Mouse (Mus musculus): ENCODE measurements at regions not wholly inside any gene's neighbourhood (a gene's known extent, or its start where the extent isn't known, plus 50 kb on each side); places are given as distances from the start of the nearest gene placed in this dataset.
"Not testable (repeated sequence)": the region's sequence is repeated elsewhere in the genome, so short reads cannot be mapped to it uniquely, and the experiment has no call there.

GRCm38 (mm10) chr12:115647599-115647998 is 399.9 kb upstream of the Zfp386 start:
- 46% methylated on average over 3 of the region's 3 CpGs for WGBS
- TF ChIP-seq CTCF (IDR thresholded peaks at IDR 0.05; ENCODE audit: extremely low read depth, insufficient read length, insufficient replicate concordance, low read depth, low read length) (no peak), POLR2A (IDR thresholded peaks at IDR 0.05; ENCODE audit: low read depth, low read length) (no peak)
- H3K4me1 ChIP-seq (ENCODE audit: control insufficient read depth, insufficient read depth, insufficient read length, low read length): no peaks in the 10 kb centered on the region
- H3K27ac ChIP-seq (ENCODE audit: insufficient read depth, low read depth, low read length): no peak overlapping the region
- no peak overlapping the region for H3K4me3 ChIP-seq (ENCODE audit: low read depth, low read length)
- no peaks in the 10 kb centered on the region for H3K27me3 ChIP-seq (ENCODE audit: control insufficient read depth, insufficient read depth, low read length)
- H3K36me3 ChIP-seq (ENCODE audit: control insufficient read depth, insufficient read depth, low read length): no peaks in the 10 kb centered on the region

GRCm38 (mm10) chr12:115648161-115648560 is 399.4 kb upstream of the Zfp386 start:
- not testable (repeated sequence) for H3K36me3 ChIP-seq (ENCODE audit: control insufficient read depth, insufficient read depth, low read length); H3K4me3 ChIP-seq (ENCODE audit: low read depth, low read length); H3K27me3 ChIP-seq (ENCODE audit: control insufficient read depth, insufficient read depth, low read length); H3K27ac ChIP-seq (ENCODE audit: insufficient read depth, low read depth, low read length); H3K4me1 ChIP-seq (ENCODE audit: control insufficient read depth, insufficient read depth, insufficient read length, low read length)
- 79% methylated on average over 2 of the region's 2 CpGs for WGBS

GRCm38 (mm10) chr12:115655781-115656180 is 391.7 kb upstream of the Zfp386 start:
- H3K27me3 ChIP-seq (ENCODE audit: control insufficient read depth, insufficient read depth, low read length): no peaks in the 10 kb centered on the region
- no peak overlapping the region for H3K27ac ChIP-seq (ENCODE audit: insufficient read depth, low read depth, low read length)
- H3K4me1 ChIP-seq (ENCODE audit: control insufficient read depth, insufficient read depth, insufficient read length, low read length): no peaks in the 10 kb centered on the region
- H3K4me3 ChIP-seq (ENCODE audit: low read depth, low read length): no peak overlapping the region
- TF ChIP-seq CTCF (IDR thresholded peaks at IDR 0.05; ENCODE audit: extremely low read depth, insufficient read length, insufficient replicate concordance, low read depth, low read length) (no peak), POLR2A (IDR thresholded peaks at IDR 0.05; ENCODE audit: low read depth, low read length) (no peak)
- 57% methylated on average over 1 of the region's 1 CpGs for WGBS
- no peaks in the 10 kb centered on the region for H3K36me3 ChIP-seq (ENCODE audit: control insufficient read depth, insufficient read depth, low read length)

GRCm38 (mm10) chr12:115664081-115664480 is 383.4 kb upstream of the Zfp386 start:
- H3K4me1 ChIP-seq (ENCODE audit: control insufficient read depth, insufficient read depth, insufficient read length, low read length); H3K36me3 ChIP-seq (ENCODE audit: control insufficient read depth, insufficient read depth, low read length); H3K4me3 ChIP-seq (ENCODE audit: low read depth, low read length); H3K27me3 ChIP-seq (ENCODE audit: control insufficient read depth, insufficient read depth, low read length); H3K27ac ChIP-seq (ENCODE audit: insufficient read depth, low read depth, low read length): not testable (repeated sequence)

GRCm38 (mm10) chr12:115671683-115672082 is 375.8 kb upstream of the Zfp386 start:
- WGBS: 63% methylated on average over 3 of the region's 3 CpGs
- not testable (repeated sequence) for H3K36me3 ChIP-seq (ENCODE audit: control insufficient read depth, insufficient read depth, low read length); H3K4me1 ChIP-seq (ENCODE audit: control insufficient read depth, insufficient read depth, insufficient read length, low read length); H3K27ac ChIP-seq (ENCODE audit: insufficient read depth, low read depth, low read length); H3K27me3 ChIP-seq (ENCODE audit: control insufficient read depth, insufficient read depth, low read length); H3K4me3 ChIP-seq (ENCODE audit: low read depth, low read length)

- Histone ChIP-seq H3K36me3 (ENCODE audit: control insufficient read depth, insufficient read depth, low read length) (no peaks in the 10 kb centered on the region), H3K27me3 (ENCODE audit: control insufficient read depth, insufficient read depth, low read length) (no peaks in the 10 kb centered on the region), H3K27ac (ENCODE audit: insufficient read depth, low read depth, low read length) (no peak overlapping the region), H3K4me3 (ENCODE audit: low read depth, low read length) (no peak overlapping the region), H3K4me1 (ENCODE audit: control insufficient read depth, insufficient read depth, insufficient read length, low read length) (no peaks in the 10 kb centered on the region)
- 82% methylated on average over 1 of the region's 1 CpGs for WGBS
- no peak for TF ChIP-seq POLR2A (IDR thresholded peaks at IDR 0.05; ENCODE audit: low read depth, low read length)
- TF ChIP-seq CTCF (IDR thresholded peaks at IDR 0.05; ENCODE audit: extremely low read depth, insufficient read length, insufficient replicate concordance, low read depth, low read length): no peak
Measured at GRCm38 (mm10) chr12:115691801-115692200, 355.7 kb upstream of the Zfp386 start.

- H3K36me3 ChIP-seq (ENCODE audit: control insufficient read depth, insufficient read depth, low read length); H3K27ac ChIP-seq (ENCODE audit: insufficient read depth, low read depth, low read length); H3K4me3 ChIP-seq (ENCODE audit: low read depth, low read length); H3K27me3 ChIP-seq (ENCODE audit: control insufficient read depth, insufficient read depth, low read length); H3K4me1 ChIP-seq (ENCODE audit: control insufficient read depth, insufficient read depth, insufficient read length, low read length): not testable (repeated sequence)
- 33% methylated on average over 1 of the region's 1 CpGs for WGBS
Measured at GRCm38 (mm10) chr12:115709813-115710212, 337.7 kb upstream of the Zfp386 start.

GRCm38 (mm10) chr12:115742039-115742438 is 305.5 kb upstream of the Zfp386 start:
- H3K36me3 ChIP-seq (ENCODE audit: control insufficient read depth, insufficient read depth, low read length); H3K27me3 ChIP-seq (ENCODE audit: control insufficient read depth, insufficient read depth, low read length); H3K4me3 ChIP-seq (ENCODE audit: low read depth, low read length); H3K27ac ChIP-seq (ENCODE audit: insufficient read depth, low read depth, low read length); H3K4me1 ChIP-seq (ENCODE audit: control insufficient read depth, insufficient read depth, insufficient read length, low read length): not testable (repeated sequence)
- WGBS: 52% methylated on average over 4 of the region's 6 CpGs

GRCm38 (mm10) chr12:115749586-115749985 is 297.9 kb upstream of the Zfp386 start:
- H3K27me3 ChIP-seq (ENCODE audit: control insufficient read depth, insufficient read depth, low read length); H3K4me1 ChIP-seq (ENCODE audit: control insufficient read depth, insufficient read depth, insufficient read length, low read length); H3K36me3 ChIP-seq (ENCODE audit: control insufficient read depth, insufficient read depth, low read length); H3K27ac ChIP-seq (ENCODE audit: insufficient read depth, low read depth, low read length); H3K4me3 ChIP-seq (ENCODE audit: low read depth, low read length): not testable (repeated sequence)
- WGBS: 47% methylated on average over 3 of the region's 3 CpGs

GRCm38 (mm10) chr12:115753135-115753534 is 294.4 kb upstream of the Zfp386 start:
- H3K36me3 ChIP-seq (ENCODE audit: control insufficient read depth, insufficient read depth, low read length); H3K4me1 ChIP-seq (ENCODE audit: control insufficient read depth, insufficient read depth, insufficient read length, low read length); H3K27me3 ChIP-seq (ENCODE audit: control insufficient read depth, insufficient read depth, low read length); H3K27ac ChIP-seq (ENCODE audit: insufficient read depth, low read depth, low read length); H3K4me3 ChIP-seq (ENCODE audit: low read depth, low read length): not testable (repeated sequence)
- 86% methylated on average over 1 of the region's 1 CpGs for WGBS

- not testable (repeated sequence) for H3K27me3 ChIP-seq (ENCODE audit: control insufficient read depth, insufficient read depth, low read length); H3K36me3 ChIP-seq (ENCODE audit: control insufficient read depth, insufficient read depth, low read length); H3K4me3 ChIP-seq (ENCODE audit: low read depth, low read length); H3K27ac ChIP-seq (ENCODE audit: insufficient read depth, low read depth, low read length); H3K4me1 ChIP-seq (ENCODE audit: control insufficient read depth, insufficient read depth, insufficient read length, low read length)
- 59% methylated on average over 4 of the region's 4 CpGs for WGBS
Measured at GRCm38 (mm10) chr12:115757526-115757925, 290.0 kb upstream of the Zfp386 start.

GRCm38 (mm10) chr12:115759041-115759440 is 288.5 kb upstream of the Zfp386 start:
- not testable (repeated sequence) for H3K27me3 ChIP-seq (ENCODE audit: control insufficient read depth, insufficient read depth, low read length); H3K4me3 ChIP-seq (ENCODE audit: low read depth, low read length); H3K4me1 ChIP-seq (ENCODE audit: control insufficient read depth, insufficient read depth, insufficient read length, low read length); H3K27ac ChIP-seq (ENCODE audit: insufficient read depth, low read depth, low read length); H3K36me3 ChIP-seq (ENCODE audit: control insufficient read depth, insufficient read depth, low read length)
- WGBS: 45% methylated on average over 3 of the region's 3 CpGs
